Mouse (Mus musculus) forebrain, embryonic 12.5 days (tissue): ENCODE results near the gene Car10. TPM values are rescaled to one million over a fixed set of nuclear protein-coding genes. Genes with fewer than 3 reads are reported as not detected.

Experiments
- ATAC-seq: fragments of 200-750 bp; cut with Nextera tagmentation; 2 replicates; pipeline ENCODE4 v1.8.0; 2017; ENCODE audit warnings: moderate TSS enrichment; ENCODE audit not compliant: low FRiP score
- H3K27ac ChIP-seq: fragments of 300-500 bp; sonication (generic); 2 replicates; pipeline ENCODE4 v1.5.1; 2016; ENCODE audit warnings: mild to moderate bottlenecking
- H3K27me3 ChIP-seq: fragments of 300-500 bp; sonication (generic); 2 replicates; pipeline ENCODE4 v1.6.1; 2016; ENCODE audit warnings: mild to moderate bottlenecking
- H3K36me3 ChIP-seq: fragments of 300-500 bp; sonication (generic); replicated peaks from 2 replicates; pipeline ENCODE4 v1.6.1; 2016; ENCODE audit warnings: mild to moderate bottlenecking
- H3K4me1 ChIP-seq: fragments of 300-500 bp; sonication (generic); 2 replicates; pipeline ENCODE4 v1.6.1; 2016
- H3K4me2 ChIP-seq: fragments of 300-500 bp; sonication (generic); 2 replicates; pipeline ENCODE4 v1.6.1; 2016; ENCODE audit warnings: mild to moderate bottlenecking, moderate library complexity
- H3K4me3 ChIP-seq: fragments of 300-500 bp; sonication (generic); replicated peaks from 2 replicates; pipeline ENCODE4 v1.5.1; 2016; ENCODE audit warnings: mild to moderate bottlenecking
- H3K9ac ChIP-seq: fragments of 300-500 bp; sonication (generic); 2 replicates; pipeline ENCODE4 v1.6.1; 2016; ENCODE audit warnings: mild to moderate bottlenecking
- H3K9me3 ChIP-seq: fragments of 300-500 bp; sonication (generic); 2 replicates; pipeline ENCODE4 v1.6.1; 2016
- WGBS: fragments of 180-500 bp; shearing (Covaris S2); methylation state at CpG from one replicate; pipeline ENCODE4 v1.1.7; 2016; 5-methylcytosine and 5-hydroxymethylcytosine counted together
- polyA plus RNA-seq: library from polyadenylated mRNA; unstranded; fragments of >200 nt; fragmentation: Nextera tagmentation; extraction: Ambion mirVana; gene quantifications from 2 replicates; pipeline ENCODE4 v1.2.1, GENCODE M21; 2016

The Car10 gene
- polyA plus RNA-seq, 1 experiment from 2014 or later = 2.1 TPM

GRCm38 (mm10) chr11:93431482-93431881 lies 333.7 kb downstream of the Car10 start:
- WGBS = 83% methylated on average over 5 of the region's 5 CpGs
- ATAC-seq = no peak
- no peaks in the 10 kb centered on the region for H3K9me3 ChIP-seq
- no peak overlapping the region for H3K4me2 ChIP-seq
- H3K9ac ChIP-seq = no peak overlapping the region
- no peaks in the 10 kb centered on the region for H3K27me3 ChIP-seq
- no peaks in the 10 kb centered on the region for H3K36me3 ChIP-seq
- H3K27ac ChIP-seq = no peak overlapping the region
- 0 out of 2 replicates have a peak, but pooled peaks cover under 1% of the 10 kb centered on the region for H3K4me1 ChIP-seq
- H3K4me3 ChIP-seq = no peak overlapping the region

- Histone ChIP-seq H3K27ac (no peak overlapping the region), H3K9ac (no peak overlapping the region), H3K4me3 (no peak overlapping the region), H3K4me2 (no peak overlapping the region), H3K9me3 (no peaks in the 10 kb centered on the region), H3K4me1 (0 out of 2 replicates have a peak, but pooled peaks cover 4% of the 10 kb centered on the region), H3K27me3 (no peaks in the 10 kb centered on the region), H3K36me3 (no peaks in the 10 kb centered on the region)
- ATAC-seq = no peak
- WGBS = 62% methylated on average over 4 of the region's 4 CpGs
Observed at GRCm38 (mm10) chr11:93434997-93435915, 337.4 kb downstream of the Car10 start.

DNA sequence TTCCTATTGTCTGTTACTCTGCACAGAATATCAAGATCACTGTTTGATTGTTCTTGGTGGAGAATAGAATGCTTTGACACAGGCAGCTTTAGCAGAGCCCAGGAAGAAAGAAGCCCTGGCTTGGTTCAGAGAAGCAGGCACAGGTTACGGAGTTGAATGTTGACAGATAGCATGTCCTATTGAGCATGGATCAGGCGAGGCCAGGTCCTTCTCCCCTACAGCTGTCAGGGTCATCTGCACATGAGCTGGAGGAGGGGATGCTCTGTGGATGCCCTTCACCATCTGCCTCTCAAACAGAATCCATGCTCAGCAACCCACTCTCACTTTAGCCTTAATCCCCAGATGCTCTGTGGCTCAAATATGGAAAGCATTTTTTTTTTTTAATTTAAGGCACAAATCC lies 339.1 kb downstream of the Car10 start:
- H3K27me3 ChIP-seq = no peaks in the 10 kb centered on the region
- H3K36me3 ChIP-seq = no peaks in the 10 kb centered on the region
- H3K4me3 ChIP-seq = no peak overlapping the region
- 0 out of 2 replicates have a peak, but pooled peaks cover 4% of the 10 kb centered on the region for H3K4me1 ChIP-seq
- H3K9me3 ChIP-seq = no peaks in the 10 kb centered on the region
- no peak for ATAC-seq
- H3K4me2 ChIP-seq = no peak overlapping the region
- WGBS = 75% methylated on average over 2 of the region's 2 CpGs
- H3K27ac ChIP-seq = no peak overlapping the region
- H3K9ac ChIP-seq = no peak overlapping the region

DNA sequence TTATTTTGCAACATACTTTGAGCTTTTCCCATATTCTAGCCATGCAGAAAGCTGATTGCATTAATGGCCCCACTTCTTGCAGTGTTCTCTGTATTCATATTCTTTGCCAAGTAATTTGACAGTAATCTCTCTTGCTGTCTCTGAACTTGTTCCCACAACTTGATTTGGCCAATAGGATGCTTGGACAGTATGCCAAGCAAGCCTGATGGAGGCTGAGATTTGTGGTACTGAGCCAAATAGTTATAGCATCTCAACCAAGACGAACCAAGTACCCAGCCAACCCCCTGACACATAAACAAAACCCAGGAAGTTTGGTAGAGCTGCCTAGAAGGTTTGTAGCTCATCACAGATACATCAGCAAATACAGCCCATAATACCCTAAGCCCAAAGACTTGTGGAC lies 342.6 kb downstream of the Car10 start:
- no peaks in the 10 kb centered on the region for H3K9me3 ChIP-seq
- no peaks in the 10 kb centered on the region for H3K27me3 ChIP-seq
- no peak overlapping the region for H3K4me3 ChIP-seq
- H3K36me3 ChIP-seq = no peaks in the 10 kb centered on the region
- 82% methylated on average over 1 of the region's 1 CpGs for WGBS
- H3K4me2 ChIP-seq = no peak overlapping the region
- H3K4me1 ChIP-seq = 0 out of 2 replicates have a peak, but pooled peaks cover 4% of the 10 kb centered on the region
- H3K9ac ChIP-seq = no peak overlapping the region
- ATAC-seq = no peak
- H3K27ac ChIP-seq = no peak overlapping the region

GRCm38 (mm10) chr11:93443777-93444176 lies 345.9 kb downstream of the Car10 start:
- WGBS = 94% methylated on average over 2 of the region's 2 CpGs
- Histone ChIP-seq H3K9me3 (no peaks in the 10 kb centered on the region), H3K4me3 (no peak overlapping the region)

GRCm38 (mm10) chr11:93444741-93445140 lies 346.9 kb downstream of the Car10 start:
- WGBS = 88% methylated on average over 8 of the region's 8 CpGs
- Histone ChIP-seq H3K4me3 (no peak overlapping the region), H3K36me3 (no peaks in the 10 kb centered on the region), H3K9me3 (no peaks in the 10 kb centered on the region), H3K4me1 (no peaks in the 10 kb centered on the region; the same call in 1 of the 2 replicates), H3K27me3 (no peaks in the 10 kb centered on the region), H3K4me2 (no peak overlapping the region), H3K27ac (no peak overlapping the region), H3K9ac (no peak overlapping the region)
- ATAC-seq = no peak

More at GRCm38 (mm10) chr11:93443777-93444176, 345.9 kb downstream of the Car10 start:
- Histone ChIP-seq H3K4me1 (no peaks in the 10 kb centered on the region; the same call in 1 of the 2 replicates), H3K9ac (no peak overlapping the region), H3K27ac (no peak overlapping the region), H3K36me3 (no peaks in the 10 kb centered on the region), H3K4me2 (no peak overlapping the region), H3K27me3 (no peaks in the 10 kb centered on the region)
- no peak for ATAC-seq

GRCm38 (mm10) chr11:93447566-93447965 lies 349.7 kb downstream of the Car10 start:
- H3K36me3 ChIP-seq = no peaks in the 10 kb centered on the region
- no peak overlapping the region for H3K4me3 ChIP-seq
- 62% methylated on average over 3 of the region's 3 CpGs for WGBS
- H3K27ac ChIP-seq = no peak overlapping the region
- no peaks in the 10 kb centered on the region for H3K9me3 ChIP-seq
- H3K4me2 ChIP-seq = no peak overlapping the region
- no peak overlapping the region for H3K9ac ChIP-seq
- H3K4me1 ChIP-seq = no peaks in the 10 kb centered on the region; the same call in 1 of the 2 replicates
- no peaks in the 10 kb centered on the region for H3K27me3 ChIP-seq
- no peak for ATAC-seq

DNA sequence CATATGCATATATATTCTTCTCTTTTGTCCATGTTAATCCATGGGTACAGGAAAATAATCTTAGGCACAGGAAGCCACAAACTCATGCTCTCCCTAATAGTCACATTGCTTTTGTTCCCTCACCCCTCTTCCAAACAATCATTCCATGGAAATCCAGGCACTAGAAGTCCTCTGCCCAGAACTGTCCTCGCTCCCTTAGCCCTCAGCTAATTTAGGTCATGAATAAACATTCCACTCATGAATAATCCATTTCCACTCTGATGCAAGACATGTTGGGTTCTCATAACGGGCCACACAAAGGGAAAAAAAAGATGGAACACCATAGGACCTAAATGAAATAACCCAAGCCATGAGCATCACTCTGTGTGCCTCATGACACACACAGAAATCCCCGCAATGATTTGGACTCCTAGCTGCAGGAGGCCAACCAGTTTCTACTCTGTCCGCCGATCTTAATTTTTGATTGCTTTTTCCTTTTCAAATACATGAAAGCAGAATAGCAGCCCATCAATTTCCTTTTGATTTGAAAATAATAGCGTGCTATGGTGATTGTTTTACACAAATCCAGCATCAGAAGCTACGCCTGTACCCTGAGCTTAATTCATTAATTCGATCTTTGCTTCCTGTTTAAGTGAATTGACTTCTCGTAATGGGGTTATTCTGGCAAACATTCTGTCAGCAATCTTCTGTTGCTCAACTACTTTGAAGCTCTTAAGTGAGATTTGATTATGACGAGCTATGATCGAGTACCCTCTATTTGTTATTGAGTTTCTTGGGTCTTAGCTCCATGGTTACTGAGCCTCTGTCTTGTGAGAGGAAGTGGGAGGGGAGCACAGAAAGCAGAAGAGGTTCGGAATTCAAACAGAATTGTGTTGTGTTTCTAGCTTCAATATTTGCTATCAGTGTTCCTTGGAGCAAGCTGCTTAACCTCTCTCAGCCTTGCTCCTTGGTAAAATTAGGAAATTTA lies 350.7 kb downstream of the Car10 start:
- Histone ChIP-seq H3K9ac (no peak overlapping the region), H3K4me3 (no peak overlapping the region), H3K27me3 (no peaks in the 10 kb centered on the region), H3K4me1 (no peaks in the 10 kb centered on the region; the same call in 1 of the 2 replicates), H3K36me3 (no peaks in the 10 kb centered on the region), H3K9me3 (no peaks in the 10 kb centered on the region), H3K4me2 (no peak overlapping the region), H3K27ac (no peak overlapping the region)
- WGBS = 70% methylated on average over 12 of the region's 12 CpGs
- ATAC-seq = no peak

GRCm38 (mm10) chr11:93450535-93450934 lies 352.7 kb downstream of the Car10 start:
- Histone ChIP-seq H3K9me3 (no peaks in the 10 kb centered on the region), H3K4me3 (no peak overlapping the region), H3K27me3 (no peaks in the 10 kb centered on the region), H3K27ac (no peak overlapping the region), H3K4me2 (no peak overlapping the region), H3K4me1 (no peaks in the 10 kb centered on the region; the same call in 1 of the 2 replicates), H3K36me3 (no peaks in the 10 kb centered on the region), H3K9ac (no peak overlapping the region)
- ATAC-seq = no peak
- 88% methylated on average over 7 of the region's 7 CpGs for WGBS

DNA sequence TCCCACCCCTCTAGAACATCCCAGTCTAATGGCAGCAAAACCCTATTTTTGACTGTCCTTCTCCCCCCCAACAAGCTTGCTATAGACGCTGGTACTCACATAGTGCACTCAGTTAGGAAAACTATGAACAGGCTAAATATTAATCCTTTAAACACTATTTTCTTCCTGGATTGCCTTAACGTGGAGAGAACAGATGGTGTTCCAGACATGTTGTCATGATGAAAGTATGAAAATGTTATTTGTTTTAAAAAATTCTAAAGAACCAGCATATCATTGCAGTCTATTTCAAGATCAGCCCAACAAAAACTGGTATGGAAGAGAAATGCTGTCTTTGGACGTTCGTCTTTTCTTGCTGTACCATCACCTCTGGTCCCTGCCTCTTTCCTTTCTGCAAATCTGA lies 368.4 kb downstream of the Car10 start:
- H3K36me3 ChIP-seq = no peaks in the 10 kb centered on the region
- H3K9me3 ChIP-seq = no peaks in the 10 kb centered on the region
- H3K4me2 ChIP-seq = no peak overlapping the region
- ATAC-seq = no peak
- 88% methylated on average over 4 of the region's 4 CpGs for WGBS
- no peak overlapping the region for H3K9ac ChIP-seq
- H3K27ac ChIP-seq = no peak overlapping the region
- H3K27me3 ChIP-seq = no peaks in the 10 kb centered on the region
- no peak overlapping the region for H3K4me3 ChIP-seq
- no peaks in the 10 kb centered on the region for H3K4me1 ChIP-seq

- peaks cover 3% of the 10 kb centered on the region; the same call in 1 of the 2 replicates for H3K4me1 ChIP-seq
- no peaks in the 10 kb centered on the region for H3K9me3 ChIP-seq
- ATAC-seq = no peak
- no peak overlapping the region for H3K4me2 ChIP-seq
- H3K4me3 ChIP-seq = no peak overlapping the region
- H3K27ac ChIP-seq = no peak overlapping the region
- H3K9ac ChIP-seq = no peak overlapping the region
- H3K27me3 ChIP-seq = no peaks in the 10 kb centered on the region
- WGBS = 93% methylated on average over 3 of the region's 3 CpGs
- no peaks in the 10 kb centered on the region for H3K36me3 ChIP-seq
Observed at GRCm38 (mm10) chr11:93467711-93468110, 369.9 kb downstream of the Car10 start.

DNA sequence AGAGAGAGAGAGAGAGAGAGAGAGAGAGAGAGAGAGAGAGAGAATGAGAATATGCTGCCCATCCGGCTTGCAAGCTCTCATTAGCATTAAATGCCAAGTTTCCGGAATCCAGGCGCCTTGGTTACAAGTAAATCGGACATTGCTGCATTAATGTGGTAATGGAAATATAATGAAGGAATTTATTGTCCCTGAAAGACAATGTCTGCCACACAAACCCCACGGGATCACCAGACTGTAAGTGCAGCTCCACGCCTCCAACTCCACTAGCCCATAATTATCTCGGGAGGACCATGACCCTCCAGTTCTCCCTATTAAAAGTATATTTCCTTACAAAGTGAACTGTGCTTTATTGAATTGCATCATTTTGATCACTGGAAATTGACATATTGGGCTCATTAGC lies 372.9 kb downstream of the Car10 start:
- 50% methylated on average over 7 of the region's 7 CpGs for whole genome bisulfite sequencing
- Histone ChIP-seq H3K4me3 (no peak overlapping the region), H3K36me3 (no peaks in the 10 kb centered on the region), H3K27ac (no peak overlapping the region), H3K4me1 (peaks cover 3% of the 10 kb centered on the region; the same call in 1 of the 2 replicates), H3K4me2 (no peak overlapping the region), H3K27me3 (no peaks in the 10 kb centered on the region), H3K9ac (no peak overlapping the region), H3K9me3 (no peaks in the 10 kb centered on the region)
- no peak; the same call in 1 of the 2 replicates for ATAC-seq
